Mouse (Mus musculus): Measurements from ENCODE around the gene Art3.

DNA sequence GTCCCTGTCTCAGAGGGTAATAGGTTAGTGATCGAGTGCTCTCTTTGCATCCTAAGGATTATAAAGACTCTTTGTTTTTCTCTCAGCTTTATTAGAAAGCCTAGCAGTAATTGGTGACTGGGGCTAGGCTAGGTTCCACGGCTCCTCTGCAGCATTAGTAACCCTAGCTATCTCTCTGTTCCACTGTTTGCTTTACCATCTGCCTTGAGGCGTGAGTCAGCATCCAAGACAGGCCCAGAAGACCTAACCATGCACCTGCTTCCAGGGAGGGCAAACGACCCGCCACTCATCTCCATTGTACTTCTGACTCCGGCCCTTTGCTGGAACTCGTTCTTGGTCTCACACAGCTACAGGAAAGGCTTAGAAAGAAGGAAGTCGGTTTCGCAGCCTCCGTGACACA lies 62.2 kb downstream of the Art3 start:
- TF ChIP-seq CTCF (IDR thresholded peaks at IDR 0.05) (no peak), EP300 (IDR thresholded peaks at IDR 0.05) (no peak)
